Mouse (Mus musculus): ENCODE results near the gene Unc5a.

Gene Unc5a

DNA sequence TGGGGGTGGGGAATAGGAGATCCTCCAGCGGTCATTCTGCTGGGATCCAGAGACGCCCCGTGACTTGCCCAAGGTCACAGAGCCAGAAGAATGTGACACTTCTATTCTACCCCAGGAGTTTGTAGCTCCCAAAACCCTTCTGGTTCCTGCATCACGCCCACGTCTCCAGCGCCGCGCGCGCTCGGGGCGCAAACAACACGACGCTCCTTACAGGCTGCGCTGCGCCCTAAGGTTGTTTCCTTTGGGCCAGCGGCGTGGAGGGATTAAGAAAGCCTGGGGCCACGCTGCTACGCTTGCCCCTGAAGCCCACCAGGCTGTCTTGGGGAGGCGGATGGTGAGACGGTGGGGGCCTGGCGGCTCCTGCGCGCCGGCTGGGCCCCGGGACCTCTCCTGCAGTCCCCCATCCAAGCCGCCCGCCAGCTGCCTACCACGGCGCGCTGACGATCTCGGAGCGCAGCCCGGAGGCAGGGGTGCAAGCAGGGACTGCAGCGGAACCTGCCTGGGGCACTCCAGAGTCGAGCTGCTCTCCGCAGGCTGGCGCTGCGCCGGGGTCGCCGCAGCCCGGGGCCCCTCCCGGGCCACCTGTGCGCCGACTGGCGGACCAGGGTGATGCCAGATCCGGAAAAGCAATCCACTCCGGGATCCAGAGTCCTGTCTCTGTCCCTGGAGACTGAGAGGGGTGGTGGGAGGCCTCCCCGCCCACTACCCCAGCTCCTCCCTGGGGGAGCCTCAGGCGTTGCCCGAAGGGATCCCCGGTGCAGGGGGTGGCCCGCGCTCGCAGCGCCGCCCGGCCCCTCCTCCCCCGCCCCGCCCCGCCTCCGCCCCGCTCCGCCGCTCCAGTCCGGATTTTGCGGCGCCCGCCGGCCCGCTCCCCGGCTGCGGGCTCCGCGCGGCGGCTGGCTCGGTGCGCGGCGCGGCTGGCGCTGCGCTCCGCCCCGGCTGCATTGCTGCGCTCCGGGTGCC lies at the start of gene Unc5a:
TSS of gene Unc5a (plus strand) at position 881 of the 963 bp plus-strand sequence.
- DNase-seq (ENCODE audit: low read depth), result peak; percentile 25

DNA sequence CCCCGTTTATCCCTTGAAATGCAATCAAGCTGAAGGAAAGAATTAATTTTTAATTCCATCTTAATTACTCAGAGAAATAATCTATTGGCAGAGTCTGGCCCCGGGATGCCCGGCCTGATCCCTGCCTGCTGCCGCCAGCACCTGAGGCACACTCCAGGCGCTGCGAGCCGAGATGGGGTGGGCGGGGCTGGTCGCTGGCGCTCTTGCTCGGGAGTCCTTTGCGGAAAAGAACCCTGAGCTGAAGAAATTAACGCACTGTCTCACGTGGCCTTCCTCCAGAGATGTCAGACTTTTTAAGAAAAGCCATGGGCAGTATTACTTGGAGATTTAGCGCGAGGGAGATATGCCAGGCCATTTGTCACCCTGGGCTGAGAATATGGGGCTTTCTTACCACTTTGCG lies 37.2 kb upstream of the Unc5a start:
- no peak for DNase-seq (ENCODE audit: low read depth)

DNA sequence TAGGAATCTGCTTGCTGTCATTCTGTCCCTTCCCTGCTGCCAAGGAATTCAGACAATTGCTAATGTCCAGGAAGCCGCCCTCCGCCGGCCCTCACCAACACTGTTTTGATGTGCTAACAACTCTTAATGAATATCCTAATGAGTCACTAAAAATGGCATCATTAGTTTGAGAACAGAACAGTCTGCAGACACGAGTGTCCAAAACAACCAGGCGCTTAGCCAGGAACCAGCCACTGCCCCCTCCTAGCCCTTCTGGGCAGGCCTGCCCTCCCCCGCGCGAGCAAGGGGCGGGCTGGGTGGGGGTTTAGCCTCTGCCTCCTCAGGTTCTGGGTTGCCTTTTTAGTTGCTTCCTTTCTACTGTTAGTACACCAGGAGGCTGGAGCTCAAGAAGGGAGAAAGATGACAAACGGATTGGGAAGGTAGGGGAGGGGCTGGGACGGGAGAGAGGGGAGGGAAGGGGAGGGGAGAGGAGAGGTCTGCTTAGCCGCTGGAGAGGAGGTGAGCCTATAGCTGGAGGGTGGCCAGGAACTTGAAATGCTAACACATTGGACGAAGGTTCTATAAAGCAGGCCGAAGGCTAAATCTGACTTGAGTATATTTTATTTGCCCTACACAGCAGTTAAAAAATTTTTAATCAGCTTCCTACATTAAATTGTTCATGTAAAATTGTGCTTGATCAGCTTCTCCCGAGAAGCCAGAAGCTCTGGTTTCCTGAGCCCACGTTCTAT lies 36.2 kb upstream of the Unc5a start:
- DNase-seq (ENCODE audit: low read depth), result no peak

- DNase-seq (ENCODE audit: low read depth), result no peak
These were observed 32.6 kb upstream of the Unc5a start for GRCm38 (mm10) chr13:54916644-54917043.

DNA sequence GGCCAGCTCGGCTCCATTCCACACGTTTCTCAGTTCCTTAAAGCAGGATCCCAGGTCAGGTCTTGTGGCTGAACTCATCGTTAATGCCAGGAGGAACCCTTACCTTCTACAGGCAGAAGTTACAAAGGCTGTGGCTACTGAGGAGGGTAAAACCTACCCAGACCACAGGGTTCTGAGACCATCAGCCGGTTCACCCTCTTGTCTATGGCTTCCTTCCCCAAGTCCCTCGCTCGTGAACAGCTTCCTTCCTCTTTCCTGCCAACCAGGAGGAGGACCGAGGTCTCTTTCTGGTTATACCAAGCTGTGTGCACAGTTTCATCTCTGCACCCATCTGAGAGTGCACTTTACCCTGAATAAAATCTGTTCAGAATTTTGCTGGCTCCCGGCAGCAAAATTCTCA lies 30.3 kb upstream of the Unc5a start:
- no peak for DNase-seq (ENCODE audit: low read depth)

- DNase-seq (ENCODE audit: low read depth), result no peak
These were observed 29.5 kb upstream of the Unc5a start for GRCm38 (mm10) chr13:54919666-54920065.

- DNase-seq (ENCODE audit: low read depth), result no peak
These were observed 27.5 kb upstream of the Unc5a start for GRCm38 (mm10) chr13:54921700-54922099.

DNA sequence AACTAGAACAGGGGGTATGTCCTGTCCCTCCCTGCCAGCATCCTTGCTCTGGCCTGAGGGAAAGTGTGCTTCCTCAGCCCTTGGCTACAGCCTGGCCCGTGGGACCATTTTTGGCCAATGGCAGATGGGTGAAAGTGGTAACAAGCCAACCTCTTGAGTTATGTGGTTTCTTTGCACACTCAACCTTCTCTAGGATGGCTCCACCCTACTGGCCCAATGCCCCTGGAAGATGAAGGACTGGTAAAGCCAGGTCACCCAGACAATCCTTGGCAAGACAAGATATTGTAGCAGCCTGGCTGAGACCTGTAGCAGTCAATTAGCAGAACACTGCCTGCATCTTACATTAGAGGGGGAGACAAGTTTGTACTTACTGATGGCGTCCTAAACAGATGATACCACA lies 25.5 kb upstream of the Unc5a start:
- DNase-seq (ENCODE audit: low read depth), result no peak

DNA sequence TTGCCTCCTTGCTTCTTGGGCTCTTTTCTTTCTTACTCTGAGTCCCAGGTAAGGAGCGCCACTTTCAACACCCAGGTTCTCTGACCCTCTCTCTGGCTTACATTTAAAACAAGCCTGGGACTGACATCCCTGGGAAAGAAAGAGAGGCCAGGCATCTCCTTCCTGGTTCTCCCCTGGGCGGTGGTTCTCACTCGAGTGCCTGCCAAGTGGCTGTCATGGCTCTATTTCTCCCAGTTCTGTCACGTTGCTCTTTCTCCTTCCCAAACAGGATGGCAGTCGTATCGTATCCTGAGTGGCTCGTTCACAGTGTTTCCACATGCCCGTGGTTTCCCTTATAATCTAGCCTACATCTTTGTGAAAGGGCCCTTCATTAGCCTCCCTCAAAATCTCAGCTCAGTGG lies 23.7 kb upstream of the Unc5a start:
- no peak for DNase-seq (ENCODE audit: low read depth)

- no peak for DNase-seq (ENCODE audit: low read depth)
These were observed 22.6 kb upstream of the Unc5a start for GRCm38 (mm10) chr13:54926654-54927053.

DNA sequence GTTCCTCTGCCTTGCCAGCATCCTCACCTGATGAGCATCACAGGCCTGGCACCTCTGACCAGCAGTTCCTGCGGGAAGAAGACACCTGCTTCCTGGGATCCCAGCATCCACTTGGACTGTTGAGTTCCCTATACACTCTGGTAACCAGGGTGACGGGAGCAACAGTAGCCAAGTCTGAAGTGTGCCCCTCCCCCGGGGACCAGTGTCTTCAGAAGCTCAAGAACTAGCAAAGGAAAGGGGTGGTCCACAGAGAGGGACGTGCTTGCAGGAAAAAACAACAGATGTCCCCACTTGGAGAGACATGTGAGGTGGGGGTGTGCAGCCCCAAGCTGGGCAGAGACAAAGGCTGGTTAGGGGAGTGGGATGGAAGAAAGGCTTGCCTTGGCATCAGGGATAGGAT lies 19.1 kb upstream of the Unc5a start:
- no peak for DNase-seq (ENCODE audit: low read depth)

- DNase-seq (ENCODE audit: low read depth), result no peak
These were observed 14.3 kb upstream of the Unc5a start for GRCm38 (mm10) chr13:54934873-54935272.

- no peak for DNase-seq (ENCODE audit: low read depth)
These were observed 13.0 kb upstream of the Unc5a start for GRCm38 (mm10) chr13:54936173-54936572.

GRCm38 (mm10) chr13:54937885-54938284 lies 11.3 kb upstream of the Unc5a start:
- DNase-seq (ENCODE audit: low read depth), result no peak

DNA sequence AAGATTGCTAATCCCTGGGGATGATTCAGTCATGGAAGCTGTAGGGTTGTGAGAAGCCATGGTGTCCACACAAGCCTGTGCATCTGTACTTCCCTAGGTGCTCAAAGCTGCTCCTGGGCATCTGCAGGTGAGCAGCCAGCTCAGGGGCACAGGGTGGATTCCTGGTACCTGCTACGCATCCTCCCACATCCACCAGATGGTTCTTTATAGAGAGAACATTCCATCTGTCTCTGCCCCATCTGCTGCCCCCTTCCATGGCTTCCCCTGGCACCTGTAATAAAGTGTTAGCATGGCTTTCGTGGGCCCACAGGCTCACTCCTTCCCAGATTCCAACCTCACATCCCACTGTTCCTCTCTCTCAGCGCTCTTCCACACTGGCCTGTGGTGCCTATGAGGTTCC lies 10.7 kb upstream of the Unc5a start:
- DNase-seq (ENCODE audit: low read depth), result no peak

DNA sequence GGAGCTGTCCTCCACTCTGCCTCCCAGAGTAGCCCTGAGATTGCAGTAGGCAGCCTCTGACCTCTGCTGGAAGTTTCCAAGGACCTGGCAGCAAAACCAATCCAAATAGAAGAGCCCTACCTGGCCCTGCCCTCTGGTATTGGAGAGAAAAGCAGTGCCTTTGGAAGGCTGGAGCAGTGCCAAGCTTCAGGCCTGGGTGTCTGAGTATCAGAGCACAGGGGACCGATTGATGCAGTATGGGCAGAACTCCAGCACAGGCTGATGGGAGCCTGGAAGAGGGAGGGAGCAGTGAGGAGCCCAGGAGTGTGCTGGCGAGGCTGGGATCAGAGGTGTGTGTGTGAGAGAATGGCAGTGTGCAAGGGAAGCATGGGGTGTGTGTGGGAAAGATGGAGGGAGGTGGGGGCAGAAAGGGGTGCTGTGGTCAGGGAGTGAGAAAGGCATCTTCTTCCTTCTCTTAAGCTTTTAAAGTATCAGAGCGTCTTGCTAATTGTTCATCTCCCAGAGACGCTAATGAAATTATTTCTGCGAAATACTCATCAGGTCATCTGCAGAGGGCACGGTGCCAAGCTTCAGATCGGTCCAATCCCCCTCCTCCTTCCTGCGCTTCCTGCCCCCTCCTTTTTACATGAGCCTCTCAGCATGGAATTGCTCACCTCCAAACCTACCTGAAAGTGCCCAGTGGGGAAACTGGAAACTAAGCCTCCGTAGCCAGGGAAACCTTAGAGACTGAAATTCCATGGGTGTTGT lies 4.6 kb upstream of the Unc5a start:
- DNase-seq (ENCODE audit: low read depth), result no peak

DNA sequence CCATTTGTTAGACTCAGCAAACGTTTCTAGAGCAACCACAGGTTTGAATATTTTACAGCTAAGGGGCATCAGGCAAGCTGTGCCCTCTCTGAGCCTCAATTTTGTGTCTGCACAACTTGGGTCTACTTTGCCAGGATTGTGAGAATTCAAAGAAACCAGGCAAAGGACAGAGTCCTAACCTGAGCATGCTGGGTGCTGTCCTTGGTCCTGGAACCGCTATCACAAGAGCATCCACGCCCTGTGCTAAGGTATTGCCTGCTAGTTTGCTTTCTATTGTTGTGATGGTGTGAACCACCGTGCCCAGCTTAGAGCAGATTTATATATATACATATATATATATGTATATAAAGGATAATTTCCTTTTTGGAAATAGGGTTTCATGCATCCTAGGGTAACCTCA lies 3.9 kb upstream of the Unc5a start:
- DNase-seq (ENCODE audit: low read depth), result peak; percentile 26

DNA sequence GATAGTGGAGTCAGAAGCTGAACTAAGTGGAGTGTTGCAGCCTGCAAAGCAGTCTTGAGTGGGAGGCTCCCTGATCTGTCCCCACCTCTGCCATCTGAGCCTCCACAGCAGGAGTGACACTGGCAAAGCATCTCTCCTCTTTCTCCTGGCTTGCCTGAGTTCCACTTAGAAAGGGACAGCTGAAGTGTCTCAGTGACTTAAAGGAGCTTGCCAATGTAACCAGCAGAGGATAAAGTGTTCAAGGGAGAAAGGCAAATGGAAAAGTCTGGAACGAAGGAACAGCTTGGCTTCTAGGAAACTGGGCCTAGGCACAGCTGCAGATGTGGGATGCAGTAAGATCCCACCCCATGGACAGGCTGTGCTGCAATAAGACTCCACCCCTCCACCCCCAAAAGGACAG lies 2.8 kb upstream of the Unc5a start:
- DNase-seq (ENCODE audit: low read depth), result no peak

DNA sequence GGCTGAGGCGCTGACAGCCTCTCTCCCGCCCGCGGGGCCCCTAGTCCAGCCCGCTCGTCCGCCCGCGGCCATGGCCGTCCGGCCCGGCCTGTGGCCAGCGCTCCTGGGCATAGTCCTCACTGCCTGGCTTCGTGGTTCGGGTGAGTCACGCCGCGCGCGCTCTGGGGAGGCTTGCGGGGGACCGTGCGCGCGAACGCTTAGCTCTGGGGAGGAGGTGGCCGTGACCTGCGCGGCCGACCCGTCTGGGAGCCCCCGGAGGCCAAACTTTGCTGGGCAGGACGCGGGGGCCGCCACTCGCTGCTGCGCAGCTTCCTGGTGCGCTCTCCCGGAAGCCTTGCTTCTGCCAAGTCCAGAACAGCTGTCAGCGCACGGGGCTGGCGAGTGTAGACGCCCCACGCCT lies 381 bp downstream of the Unc5a start:
- peak; percentile 10 for DNase-seq (ENCODE audit: low read depth)

DNA sequence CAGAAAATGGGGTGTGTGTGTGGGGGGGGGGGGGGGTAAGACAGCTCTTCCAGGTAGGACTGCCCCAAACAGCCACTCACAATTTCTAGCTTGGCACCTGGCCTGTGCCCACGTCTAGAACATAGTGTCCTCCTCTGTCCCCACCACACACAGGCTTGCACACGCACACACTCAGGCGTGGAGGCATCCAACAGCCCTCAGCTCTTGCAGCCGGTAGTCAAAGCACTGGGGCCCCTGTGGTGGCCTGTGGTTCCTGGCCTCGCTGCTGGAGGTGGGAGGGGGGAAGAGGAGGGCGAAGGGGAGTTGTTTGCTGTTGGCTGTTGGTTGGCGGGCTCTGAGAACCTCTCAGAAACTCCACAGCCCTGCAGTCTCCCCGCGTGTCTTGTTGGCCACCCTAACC lies 920 bp downstream of the Unc5a start:
- no peak for DNase-seq (ENCODE audit: low read depth)

DNA sequence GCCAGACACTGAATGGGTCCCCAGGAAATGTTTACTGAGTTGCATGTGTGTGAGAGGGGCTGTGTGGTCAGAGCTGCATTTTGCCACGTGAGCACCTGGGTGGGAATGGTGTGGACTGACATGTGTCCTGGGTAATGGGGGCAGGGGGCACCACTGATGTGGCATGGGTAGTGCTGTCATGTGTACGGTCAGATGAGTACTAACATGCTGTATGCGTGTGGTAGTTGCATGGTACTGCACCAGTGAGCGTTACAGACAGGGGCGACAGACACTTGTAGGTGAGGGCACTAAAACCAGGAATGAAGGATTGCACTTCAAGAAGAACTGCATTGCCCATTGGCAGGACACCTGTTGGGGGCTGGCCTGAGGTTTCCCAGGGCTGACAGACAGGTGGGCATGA lies 2.0 kb downstream of the Unc5a start:
- DNase-seq (ENCODE audit: low read depth), result no peak

DNA sequence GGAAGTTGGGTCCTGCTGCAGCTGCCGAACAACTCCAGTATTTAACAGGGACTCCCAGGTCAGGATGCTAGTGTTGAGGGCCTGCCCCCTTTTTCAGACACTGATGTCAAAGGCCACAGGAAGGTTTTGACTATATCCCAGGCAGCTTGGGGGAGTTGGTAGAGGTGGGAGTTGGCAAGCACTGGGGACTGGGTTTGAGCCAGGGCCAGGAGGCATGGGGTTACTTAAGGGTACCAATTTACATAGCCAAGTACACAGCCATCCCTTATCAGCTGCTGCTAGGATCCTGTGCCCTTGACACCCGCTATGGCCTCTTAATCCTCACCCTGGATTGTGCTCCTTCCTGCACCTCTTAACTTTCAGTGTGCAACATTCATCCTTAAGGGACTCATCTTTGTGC lies 5.5 kb downstream of the Unc5a start:
- DNase-seq (ENCODE audit: low read depth), result no peak
